Mouse (Mus musculus): ENCODE results near the gene Aldh4a1. TPM values are rescaled to one million over a fixed set of nuclear protein-coding genes. Genes with fewer than 3 reads are reported as not detected.

Gene Aldh4a1
- total and polyA plus RNA-seq, 2 experiments from 2014 or later: 24.9 to 47.7 TPM

DNA sequence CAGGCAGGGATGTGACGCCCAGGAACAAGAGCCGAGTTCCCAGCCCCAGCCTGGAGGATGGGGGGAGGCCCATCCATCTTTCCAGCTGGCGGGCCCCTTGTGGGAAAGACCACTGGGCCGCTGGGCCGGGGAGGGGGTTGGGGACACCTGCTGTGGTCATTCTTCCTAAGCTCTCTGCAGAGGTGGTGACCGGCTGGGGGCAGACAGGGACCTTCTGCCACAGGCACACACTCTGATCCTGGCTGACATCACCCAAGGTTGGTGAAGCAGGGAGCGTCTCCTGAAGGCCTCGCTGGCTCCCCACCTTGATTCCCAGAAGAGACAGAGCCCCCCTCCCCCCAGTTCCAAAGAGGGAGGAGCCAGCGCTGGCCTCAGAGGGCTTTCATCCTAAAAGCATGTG lies 75.1 kb downstream of the Aldh4a1 start:
- Histone ChIP-seq H3K9me3 (replicated peaks; ENCODE audit: control insufficient read depth, low read length) (no peaks in the 10 kb centered on the region), H3K9ac (replicated peaks; ENCODE audit: low read depth, low read length) (no peak overlapping the region), H3K4me2 (ENCODE audit: low read depth, low read length) (no peak overlapping the region), H3K36me3 (replicated peaks; ENCODE audit: control insufficient read depth, insufficient read depth, low read length) (no peaks in the 10 kb centered on the region), H3K4me1 (ENCODE audit: control insufficient read depth, insufficient read depth) (no peaks in the 10 kb centered on the region), H3K27me3 (ENCODE audit: control insufficient read depth, insufficient read depth, low read length) (peaks cover 16% of the 10 kb centered on the region; the same call in 1 of the 2 replicates), H3K4me3 (ENCODE audit: low read depth, low read length) (no peak overlapping the region), H3K27ac (ENCODE audit: low read depth) (no peak overlapping the region)
- WGBS: 14% methylated on average over 9 of the region's 9 CpGs
- TF ChIP-seq EP300 (IDR thresholded peaks at IDR 0.05; ENCODE audit: low read depth): no peak
- TF ChIP-seq CTCF (IDR thresholded peaks at IDR 0.05; ENCODE audit: low read depth): no peak
- DNase-seq (ENCODE audit: low spot score) (no peak), ATAC-seq (ENCODE audit: insufficient read depth, low read depth) (no peak)

DNA sequence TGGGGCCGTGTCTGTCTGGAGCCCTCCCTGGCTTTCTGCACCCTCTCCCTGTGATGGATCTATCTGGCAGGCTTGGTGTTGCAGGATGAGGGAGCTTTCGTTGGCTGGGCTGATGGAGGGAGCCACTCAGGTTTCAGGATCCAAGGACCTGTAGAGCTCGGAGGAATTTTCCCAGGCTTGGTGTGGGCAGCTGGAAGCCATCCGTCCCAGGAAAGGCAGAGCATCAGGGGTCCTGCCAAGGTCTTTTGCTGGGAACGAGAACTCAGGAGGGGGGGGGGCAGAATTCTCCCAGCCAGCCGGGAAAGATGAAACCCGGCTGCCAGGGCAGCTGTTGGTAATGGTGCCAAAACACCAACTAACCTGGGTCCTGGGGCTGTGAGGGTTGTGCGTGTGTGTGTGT lies 75.9 kb downstream of the Aldh4a1 start:
- H3K27ac ChIP-seq (ENCODE audit: low read depth): no peak overlapping the region
- H3K27me3 ChIP-seq (ENCODE audit: control insufficient read depth, insufficient read depth, low read length): peaks cover 16% of the 10 kb centered on the region; the same call in 1 of the 2 replicates
- no peak overlapping the region for H3K4me2 ChIP-seq (ENCODE audit: low read depth, low read length)
- no peak overlapping the region for H3K4me3 ChIP-seq (ENCODE audit: low read depth, low read length)
- TF ChIP-seq CTCF (IDR thresholded peaks at IDR 0.05; ENCODE audit: low read depth) (no peak), EP300 (IDR thresholded peaks at IDR 0.05; ENCODE audit: low read depth) (no peak)
- H3K9ac ChIP-seq (replicated peaks; ENCODE audit: low read depth, low read length): no peak overlapping the region
- DNase-seq (ENCODE audit: low spot score) (no peak), ATAC-seq (ENCODE audit: insufficient read depth, low read depth) (no peak)
- no peaks in the 10 kb centered on the region for H3K36me3 ChIP-seq (replicated peaks; ENCODE audit: control insufficient read depth, insufficient read depth, low read length)
- no peaks in the 10 kb centered on the region for H3K4me1 ChIP-seq (ENCODE audit: control insufficient read depth, insufficient read depth)
- no peaks in the 10 kb centered on the region for H3K9me3 ChIP-seq (replicated peaks; ENCODE audit: control insufficient read depth, low read length)
- 45% methylated on average over 8 of the region's 8 CpGs for WGBS

Small RNAs within 50 kb of the gene (microRNA-seq; reads per million reads assigned to microRNA genes)
- gene Gm25571: not detected
- gene Mir7020: not detected

Other genes with a start within 250 kb of the Aldh4a1 start
- gene Iffo2, start 92.3 kb upstream of the Aldh4a1 start, total RNA-seq (2014; rRNA removed; ENCODE audit: low replicate concordance): 6.4 and 7.7 TPM in 2 replicates
- gene Iffo2, start 92.3 kb upstream of the Aldh4a1 start, polyA plus RNA-seq (2015; fragmentation: Nextera tagmentation; extraction: Ambion mirVana): 2.4 and 2.9 TPM in 2 replicates
- not detected in 2 replicates for gene Gm21969, start 19.7 kb upstream of the Aldh4a1 start, total RNA-seq (2014; rRNA removed; ENCODE audit: low replicate concordance)
- gene Gm21969, start 19.7 kb upstream of the Aldh4a1 start, polyA plus RNA-seq (2015; fragmentation: Nextera tagmentation; extraction: Ambion mirVana): not detected in 2 replicates
- gene Tas1r2, start 30.7 kb downstream of the Aldh4a1 start, total RNA-seq (2014; rRNA removed; ENCODE audit: low replicate concordance): not detected in 2 replicates
- gene Tas1r2, start 30.7 kb downstream of the Aldh4a1 start, polyA plus RNA-seq (2015; fragmentation: Nextera tagmentation; extraction: Ambion mirVana): not detected in 2 replicates
- not detected in 2 replicates for gene Pax7, start 210.7 kb downstream of the Aldh4a1 start, total RNA-seq (2014; rRNA removed; ENCODE audit: low replicate concordance)
- not detected in 2 replicates for gene Pax7, start 210.7 kb downstream of the Aldh4a1 start, polyA plus RNA-seq (2015; fragmentation: Nextera tagmentation; extraction: Ambion mirVana)

Data from heart, postnatal 0 days (tissue).